Mouse (Mus musculus) heart, postnatal 0 days (tissue): ENCODE results near the gene Mpst. TPM values are rescaled to one million over a fixed set of nuclear protein-coding genes. Genes with fewer than 3 reads are reported as not detected.

Source experiments
- ATAC-seq: fragments of 200-750 bp; cut with Nextera tagmentation; 2 replicates; pipeline ENCODE4 v1.8.0; 2017; ENCODE audit warnings: low read depth, moderate number of reproducible peaks, moderate library complexity; ENCODE audit not compliant: insufficient read depth
- DNase-seq: peaks from one replicate; pipeline ENCODE4 v3.0.0-alpha.2; 2016; ENCODE audit warnings: low spot score
- H3K27ac ChIP-seq: fragments of 300-500 bp; sonication (generic); 2 replicates; pipeline ENCODE4 v1.5.1; 2014; ENCODE audit warnings: low read depth, mild to moderate bottlenecking
- H3K27me3 ChIP-seq: fragments of 300-500 bp; sonication (generic); 2 replicates; pipeline ENCODE4 v1.6.1; 2014; ENCODE audit warnings: low read length, mixed read lengths; ENCODE audit not compliant: control insufficient read depth, insufficient read depth
- H3K36me3 ChIP-seq: fragments of 300-500 bp; sonication (generic); replicated peaks from 2 replicates; pipeline ENCODE4 v1.6.1; 2014; ENCODE audit warnings: low read length, mixed read lengths; ENCODE audit not compliant: control insufficient read depth, insufficient read depth
- H3K4me1 ChIP-seq: fragments of 300-500 bp; sonication (generic); 2 replicates; pipeline ENCODE4 v1.6.1; 2014; ENCODE audit warnings: antibody characterized with exemption; ENCODE audit not compliant: control insufficient read depth, insufficient read depth
- H3K4me2 ChIP-seq: fragments of 300-500 bp; sonication (generic); 2 replicates; pipeline ENCODE4 v1.6.1; 2014; ENCODE audit warnings: low read depth, mild to moderate bottlenecking, low read length, moderate library complexity
- H3K4me3 ChIP-seq: fragments of 300-500 bp; sonication (generic); 2 replicates; pipeline ENCODE4 v1.5.1; 2014; ENCODE audit warnings: low read depth, low read length
- H3K9ac ChIP-seq: fragments of 300-500 bp; sonication (generic); replicated peaks from 2 replicates; pipeline ENCODE4 v1.6.1; 2014; ENCODE audit warnings: low read depth, low read length, mixed read lengths
- H3K9me3 ChIP-seq: fragments of 300-500 bp; sonication (generic); replicated peaks from 2 replicates; pipeline ENCODE4 v1.6.1; 2016; ENCODE audit warnings: low read length; ENCODE audit not compliant: control insufficient read depth
- CTCF ChIP-seq: IDR thresholded peaks from 2 replicates; pipeline ENCODE4 v1.5.1; 2016; ENCODE audit warnings: antibody characterized with exemption, control low read depth, low read depth
- EP300 ChIP-seq: IDR thresholded peaks from 2 replicates; pipeline ENCODE4 v1.6.1; 2016; ENCODE audit warnings: antibody characterized with exemption, low read depth
- WGBS: fragments of 180-500 bp; shearing (Covaris S2); extraction: QIAGEN DNeasy Blood & Tissue Kit; methylation state at CpG from one replicate; pipeline ENCODE4 v1.1.7; 2014; 5-methylcytosine and 5-hydroxymethylcytosine counted together
- polyA plus RNA-seq: library from polyadenylated mRNA; unstranded; fragments of >200 nt; fragmentation: Nextera tagmentation; extraction: Ambion mirVana; gene quantifications from 2 replicates; pipeline ENCODE4 v1.2.1, GENCODE M21; 2015
- total RNA-seq: library from RNA; depleted of rRNA; stranded (reverse); fragments of >200 nt; gene quantifications from 2 replicates; pipeline ENCODE4 v1.2.3, GENCODE M21; 2014; ENCODE audit warnings: low replicate concordance

The Mpst gene
- total and polyA plus RNA-seq, 2 experiments from 2014 or later = 1.2 to 52.2 TPM

GRCm38 (mm10) chr15:78447121-78447520 lies 40.9 kb downstream of the Mpst start:
- H3K4me2 ChIP-seq = no peak overlapping the region
- ATAC-seq (no peak), DNase-seq (no peak)
- no peak overlapping the region for H3K27ac ChIP-seq
- TF ChIP-seq EP300 (no peak), CTCF (no peak)
- H3K36me3 ChIP-seq = no peaks in the 10 kb centered on the region
- no peaks in the 10 kb centered on the region for H3K9me3 ChIP-seq
- WGBS = 34% methylated on average over 7 of the region's 7 CpGs
- H3K4me3 ChIP-seq = no peak overlapping the region
- H3K9ac ChIP-seq = no peak overlapping the region
- H3K27me3 ChIP-seq = no peaks in the 10 kb centered on the region
- peaks cover 9% of the 10 kb centered on the region; the same call in 1 of the 2 replicates for H3K4me1 ChIP-seq

- ATAC-seq (peak; percentile 54), DNase-seq (peak; percentile 83)
- Histone ChIP-seq H3K4me3 (peak overlapping the region; percentile 45), H3K9ac (peak overlapping the region; percentile 57), H3K27ac (peak overlapping the region; percentile 85), H3K27me3 (no peaks in the 10 kb centered on the region), H3K4me1 (peaks cover 9% of the 10 kb centered on the region; the same call in 1 of the 2 replicates), H3K4me2 (peak overlapping the region; percentile 85), H3K9me3 (no peaks in the 10 kb centered on the region), H3K36me3 (no peaks in the 10 kb centered on the region)
- TF ChIP-seq EP300 (0 out of 2 replicates have a peak, but pooled peaks have one; percentile 22), CTCF (peak; percentile 92)
- under 1% methylated on average over 22 of the region's 22 CpGs for WGBS
Observed at GRCm38 (mm10) chr15:78447746-78448535, 41.7 kb downstream of the Mpst start.

- DNase-seq = peak; percentile 45
- Histone ChIP-seq H3K27me3 (no peaks in the 10 kb centered on the region), H3K9ac (no peak overlapping the region), H3K36me3 (no peaks in the 10 kb centered on the region), H3K4me2 (no peak overlapping the region), H3K4me1 (peaks cover 9% of the 10 kb centered on the region; the same call in 1 of the 2 replicates), H3K27ac (peak overlapping the region; percentile 63), H3K9me3 (no peaks in the 10 kb centered on the region), H3K4me3 (no peak overlapping the region)
- 0 out of 2 replicates have a peak, but pooled peaks have one; percentile 24 for ATAC-seq
- TF ChIP-seq EP300 (no peak), CTCF (no peak)
- WGBS = 43% methylated on average over 6 of the region's 6 CpGs
Observed at GRCm38 (mm10) chr15:78449131-78449530, 42.9 kb downstream of the Mpst start.

- ATAC-seq (peak; percentile 39; the same call in 1 of the 2 replicates), DNase-seq (peak; percentile 61)
- Histone ChIP-seq H3K36me3 (no peaks in the 10 kb centered on the region), H3K4me1 (peaks cover 9% of the 10 kb centered on the region; the same call in 1 of the 2 replicates), H3K9ac (no peak overlapping the region), H3K9me3 (no peaks in the 10 kb centered on the region), H3K4me2 (no peak overlapping the region), H3K4me3 (no peak overlapping the region), H3K27me3 (no peaks in the 10 kb centered on the region), H3K27ac (peak overlapping the region; percentile 63)
- 25% methylated on average over 7 of the region's 7 CpGs for WGBS
- no peak for TF ChIP-seq CTCF
Observed at GRCm38 (mm10) chr15:78449694-78450418, 43.6 kb downstream of the Mpst start.

GRCm38 (mm10) chr15:78450419-78450768 lies 44.2 kb downstream of the Mpst start:
- peak overlapping the region; percentile 63; the same call in 1 of the 2 replicates for H3K27ac ChIP-seq
- no peak overlapping the region for H3K4me2 ChIP-seq
- TF ChIP-seq CTCF (no peak), EP300 (no peak)
- peaks cover 9% of the 10 kb centered on the region; the same call in 1 of the 2 replicates for H3K4me1 ChIP-seq
- 89% methylated on average over 6 of the region's 6 CpGs for WGBS
- no peaks in the 10 kb centered on the region for H3K27me3 ChIP-seq
- no peaks in the 10 kb centered on the region for H3K9me3 ChIP-seq
- H3K36me3 ChIP-seq = no peaks in the 10 kb centered on the region
- ATAC-seq (no peak), DNase-seq (no peak)
- no peak overlapping the region for H3K4me3 ChIP-seq
- H3K9ac ChIP-seq = no peak overlapping the region
